Mouse (Mus musculus) bone marrow macrophage, adult 2 months (primary cell): ENCODE data around the gene Rapgef2. TPM values are rescaled to one million over a fixed set of nuclear protein-coding genes. Genes with fewer than 3 reads are reported as not detected.
A peak's percentile ranks its signal among the peaks of the same experiment; 100 is the strongest.

ENCODE experiments used
- H3K27ac ChIP-seq: 2 replicates; pipeline ENCODE4 v1.5.1; 2012; ENCODE audit warnings: low read depth, low read length; ENCODE audit not compliant: insufficient read depth
- H3K4me1 ChIP-seq: 2 replicates; pipeline ENCODE4 v1.6.1; 2012; ENCODE audit warnings: low read length; ENCODE audit not compliant: control insufficient read depth, insufficient read depth
- H3K4me3 ChIP-seq: 2 replicates; pipeline ENCODE4 v1.5.1; 2012; ENCODE audit warnings: mild to moderate bottlenecking, low read length, moderate library complexity; ENCODE audit not compliant: insufficient read depth
- CTCF ChIP-seq: IDR thresholded peaks from 2 replicates; pipeline ENCODE4 v1.5.1; 2012; ENCODE audit warnings: low read depth, mild to moderate bottlenecking, low read length, moderate library complexity
- POLR2A ChIP-seq: IDR thresholded peaks from 2 replicates; pipeline ENCODE4 v1.6.1; 2012; ENCODE audit warnings: mild to moderate bottlenecking, low read depth, low read length, borderline replicate concordance
- polyA plus RNA-seq: library from polyadenylated mRNA; stranded (reverse); fragments of >200 nt; gene quantifications from 2 replicates; pipeline ENCODE4 v1.2.4, GENCODE M21; 2012; ENCODE audit not compliant: missing spikeins, insufficient read depth, insufficient read length

The Rapgef2 gene
- polyA plus RNA-seq, 1 experiment, result 13.3 TPM

DNA sequence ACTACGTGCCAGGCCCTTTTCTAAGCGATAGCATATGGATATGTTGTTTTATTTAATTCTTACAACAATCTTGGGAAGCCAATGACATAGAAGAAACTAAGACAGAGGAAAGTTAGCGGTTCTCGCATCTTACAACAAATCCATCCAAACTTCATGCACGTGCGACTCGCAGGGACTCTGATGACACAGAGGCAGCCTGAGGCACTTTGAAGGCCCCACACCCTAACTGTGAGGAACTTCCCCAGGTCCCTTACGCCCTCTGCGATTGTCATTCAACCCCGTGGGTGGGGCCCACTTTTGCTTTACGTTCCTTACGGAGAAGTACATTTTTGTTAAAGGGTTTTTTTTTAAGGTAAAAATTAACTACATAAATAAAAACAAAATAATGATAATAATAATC is 166.3 kb downstream of the Rapgef2 start:
- TF ChIP-seq CTCF, result no peak
- no peak for TF ChIP-seq POLR2A
- no peaks in the 10 kb centered on the region for H3K4me1 ChIP-seq
- no peak overlapping the region for H3K4me3 ChIP-seq
- H3K27ac ChIP-seq, result no peak overlapping the region

DNA sequence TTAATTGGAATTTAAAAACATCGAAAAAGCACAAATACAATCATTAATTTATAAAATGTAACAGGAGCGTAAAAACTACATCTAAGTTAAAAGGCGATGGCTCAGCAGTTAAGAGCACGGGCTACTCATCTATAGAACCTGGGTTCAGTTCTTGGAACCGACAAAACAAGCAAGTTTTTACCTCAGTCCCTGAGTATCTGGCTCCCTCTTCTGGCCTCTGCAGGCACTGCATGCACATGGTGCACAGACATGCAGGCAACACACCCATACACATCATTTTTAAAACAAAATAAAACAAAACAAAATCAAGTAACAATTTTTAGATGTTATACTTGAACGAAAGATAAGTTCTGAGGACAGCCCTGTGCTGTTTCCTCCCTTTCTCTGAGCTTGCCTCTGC is 176.2 kb downstream of the Rapgef2 start:
- H3K27ac ChIP-seq, result no peak overlapping the region
- no peaks in the 10 kb centered on the region for H3K4me1 ChIP-seq
- TF ChIP-seq CTCF, result peak; percentile 34; the same call in 1 of the 2 replicates
- TF ChIP-seq POLR2A, result no peak
- H3K4me3 ChIP-seq, result no peak overlapping the region

DNA sequence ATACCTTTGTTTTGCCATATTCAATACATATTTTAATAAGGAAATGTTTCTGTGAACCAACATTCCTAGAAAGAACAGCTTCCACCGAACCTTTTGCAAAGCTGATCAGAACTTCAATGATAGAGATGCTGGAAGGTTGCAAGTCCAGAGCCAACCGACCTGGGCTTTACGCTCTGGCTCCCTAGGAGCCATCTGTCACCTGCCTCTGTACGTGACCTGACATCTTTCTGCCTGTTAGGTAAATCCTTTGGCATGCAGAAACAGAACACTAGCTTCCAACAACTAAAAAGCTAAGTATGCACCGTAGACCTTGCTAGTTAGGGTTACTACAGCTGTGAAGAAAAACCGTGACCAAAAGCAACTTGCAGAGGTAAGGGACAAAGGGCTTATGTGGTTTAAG is 178.1 kb downstream of the Rapgef2 start:
- TF ChIP-seq POLR2A, result no peak
- TF ChIP-seq CTCF, result no peak
- no peak overlapping the region for H3K27ac ChIP-seq

DNA sequence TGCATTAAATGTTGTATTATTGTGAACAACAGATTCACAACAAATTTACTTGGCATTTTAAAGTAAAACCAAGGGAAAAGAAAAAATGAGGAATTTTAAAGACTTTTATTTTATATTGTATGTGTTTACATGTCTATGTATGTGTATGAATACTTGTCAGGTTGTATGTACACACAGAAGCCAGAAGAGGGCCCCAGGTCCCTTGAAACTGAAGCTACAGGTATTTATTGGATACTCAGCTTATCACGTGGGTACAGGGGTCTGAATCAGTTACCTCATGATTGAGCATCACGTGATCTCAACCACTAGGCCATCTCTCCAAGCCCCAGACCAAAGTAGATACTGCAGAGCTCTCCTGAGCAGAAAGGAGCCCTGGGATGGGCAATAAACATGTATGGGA is 180.0 kb downstream of the Rapgef2 start:
- Histone ChIP-seq H3K4me1 (no peaks in the 10 kb centered on the region), H3K27ac (no peak overlapping the region), H3K4me3 (no peak overlapping the region)
- no peak for TF ChIP-seq CTCF
- TF ChIP-seq POLR2A, result no peak

More for the DNA sequence above, 178.1 kb downstream of the Rapgef2 start:
- Histone ChIP-seq H3K4me3 (no peak overlapping the region), H3K4me1 (no peaks in the 10 kb centered on the region)

DNA sequence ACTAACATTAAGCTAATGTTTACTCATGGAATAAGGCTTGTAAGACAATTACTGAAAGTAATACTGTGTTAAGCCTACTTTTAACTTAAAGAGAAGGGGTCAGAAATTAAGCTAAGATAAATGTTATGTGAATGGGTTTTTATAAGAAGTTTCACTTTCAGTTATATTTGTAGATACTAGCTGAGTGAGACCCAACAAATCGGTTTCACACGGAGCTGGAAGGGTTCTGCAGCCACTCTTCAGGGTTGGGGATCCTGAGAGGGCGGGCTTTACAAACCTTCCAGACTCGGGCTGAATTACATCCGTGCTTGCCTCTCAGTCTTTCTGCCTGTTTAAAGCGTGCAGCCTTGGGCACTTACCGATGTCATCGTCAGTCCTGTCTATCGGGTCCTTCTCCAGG is 182.7 kb downstream of the Rapgef2 start:
- Histone ChIP-seq H3K27ac (no peak overlapping the region), H3K4me1 (no peaks in the 10 kb centered on the region), H3K4me3 (no peak overlapping the region)
- TF ChIP-seq POLR2A, result no peak
- no peak for TF ChIP-seq CTCF

DNA sequence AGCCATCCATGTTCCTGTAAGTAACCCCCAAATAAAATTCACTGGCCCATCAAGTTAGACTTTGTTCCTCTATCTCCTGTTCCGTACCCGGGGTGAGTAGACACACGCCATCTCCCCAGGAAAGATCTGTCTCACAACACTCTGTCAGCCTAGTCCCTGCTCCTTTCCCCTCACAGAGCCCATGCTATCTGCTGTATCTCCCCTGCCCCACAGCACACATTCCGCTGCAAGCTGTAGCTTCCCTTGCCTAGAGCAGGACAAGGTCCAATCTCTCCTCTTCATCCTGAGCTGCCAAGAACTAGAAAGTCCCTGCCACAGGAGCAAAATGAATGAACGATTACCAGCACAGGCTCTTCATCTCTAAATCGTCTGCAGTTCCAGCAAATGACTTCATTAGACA is 184.6 kb downstream of the Rapgef2 start:
- H3K27ac ChIP-seq, result no peak overlapping the region
- no peak overlapping the region for H3K4me3 ChIP-seq
- H3K4me1 ChIP-seq, result no peaks in the 10 kb centered on the region
- TF ChIP-seq POLR2A (no peak), CTCF (no peak)

DNA sequence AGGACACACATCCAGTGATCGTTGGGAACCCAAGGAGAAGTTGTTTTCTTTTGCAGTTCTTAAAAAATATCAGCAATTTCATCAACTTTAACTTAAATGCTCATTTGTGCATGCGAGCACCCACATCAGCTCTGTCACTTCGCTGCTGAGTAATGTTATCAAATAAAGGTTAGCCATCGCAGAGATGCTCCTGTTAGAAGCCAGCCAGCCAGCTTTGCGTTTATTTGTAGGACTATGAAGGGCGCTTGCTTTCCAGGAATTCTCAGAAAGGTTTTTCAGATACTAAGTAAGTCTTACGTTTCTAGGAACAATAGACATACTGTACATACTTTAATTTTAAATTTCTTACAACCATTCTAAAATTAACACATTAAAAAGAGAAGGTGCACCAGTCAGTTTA is 185.5 kb downstream of the Rapgef2 start:
- TF ChIP-seq CTCF (no peak), POLR2A (no peak)
- Histone ChIP-seq H3K4me1 (no peaks in the 10 kb centered on the region), H3K27ac (no peak overlapping the region), H3K4me3 (no peak overlapping the region)

DNA sequence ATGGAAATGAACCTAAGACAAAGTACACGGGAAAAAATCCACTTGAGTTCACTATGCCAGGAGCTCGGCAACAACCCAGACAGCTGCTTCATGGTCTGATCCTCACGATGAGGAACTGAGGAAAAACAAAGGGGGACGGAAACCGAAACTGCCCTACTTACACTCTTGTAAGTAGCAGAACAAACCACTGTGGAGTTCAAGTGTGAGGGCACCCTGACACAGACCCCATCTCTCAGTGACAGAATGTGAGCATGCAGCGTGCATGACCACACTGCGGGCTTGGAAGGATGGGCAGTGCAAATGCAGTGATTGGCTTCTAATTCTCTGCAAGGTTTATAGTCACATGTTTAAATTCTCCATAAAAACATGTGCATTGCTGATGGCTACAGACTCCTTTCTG is 197.2 kb downstream of the Rapgef2 start:
- Histone ChIP-seq H3K4me3 (peak overlapping the region; percentile 5; the same call in 1 of the 2 replicates), H3K27ac (peak overlapping the region; percentile 56), H3K4me1 (peaks cover 4% of the 10 kb centered on the region)
- TF ChIP-seq POLR2A, result no peak
- no peak for TF ChIP-seq CTCF

DNA sequence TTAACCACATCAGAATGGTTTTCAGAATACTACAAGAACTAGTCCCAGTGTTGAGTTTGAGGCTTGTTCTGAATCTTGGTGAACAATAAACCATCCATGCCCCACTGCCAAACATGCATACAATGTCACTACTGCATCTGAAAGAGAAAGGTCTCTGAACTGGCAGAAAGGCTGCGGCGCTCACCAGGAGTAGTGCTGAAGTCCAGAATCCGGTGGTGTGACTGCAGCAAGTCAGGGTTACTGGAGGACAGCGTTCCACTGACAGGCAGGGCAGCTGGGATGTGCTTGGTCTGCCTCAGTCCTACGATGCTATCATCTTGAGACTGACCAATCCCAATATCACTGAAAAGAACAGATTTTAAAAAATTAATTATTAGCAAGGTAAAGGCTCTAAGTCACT is 197.9 kb downstream of the Rapgef2 start:
- no peak overlapping the region for H3K4me3 ChIP-seq
- no peak for TF ChIP-seq CTCF
- no peak for TF ChIP-seq POLR2A
- H3K4me1 ChIP-seq, result peaks cover 4% of the 10 kb centered on the region
- H3K27ac ChIP-seq, result no peak overlapping the region

DNA sequence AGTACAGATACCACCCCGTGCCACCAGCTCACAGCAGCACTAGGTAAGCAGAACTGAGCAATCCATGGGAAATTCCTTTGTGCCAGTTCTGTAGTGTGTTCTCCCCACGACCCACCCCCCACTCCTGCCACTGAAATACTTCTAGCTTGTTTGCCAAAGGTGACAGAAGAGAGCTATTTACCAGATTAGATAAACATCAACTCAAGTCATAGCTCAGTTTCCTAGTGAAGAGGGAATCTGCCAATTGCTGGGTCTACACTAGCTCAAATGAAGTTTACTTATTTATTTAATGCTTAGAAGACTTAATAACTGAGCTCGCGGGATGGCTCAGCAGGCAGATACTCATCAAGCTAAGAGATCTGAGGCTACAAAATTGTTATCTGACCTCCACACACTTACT is 200.0 kb downstream of the Rapgef2 start:
- no peak for TF ChIP-seq CTCF
- no peak for TF ChIP-seq POLR2A
- Histone ChIP-seq H3K4me3 (no peak overlapping the region), H3K4me1 (peaks cover 4% of the 10 kb centered on the region), H3K27ac (no peak overlapping the region)

DNA sequence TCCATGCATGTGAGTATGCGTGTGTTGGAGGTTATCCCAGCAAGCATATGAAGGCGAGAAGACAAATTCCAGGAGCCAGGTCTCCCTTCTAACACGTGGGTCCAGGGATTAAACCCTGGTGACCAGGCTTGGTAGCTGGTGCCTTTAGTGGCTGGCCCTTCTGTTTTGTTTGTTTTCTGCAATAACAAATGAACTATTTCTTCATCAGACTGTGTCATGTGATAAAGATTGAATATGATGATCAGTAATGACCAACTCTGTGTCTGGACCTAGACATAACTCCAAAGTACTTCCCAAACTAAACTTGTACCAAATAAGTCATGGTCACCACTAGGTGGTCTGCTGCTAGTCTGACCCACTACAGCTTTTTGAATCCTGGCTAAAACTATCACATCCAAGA is 202.4 kb downstream of the Rapgef2 start:
- H3K27ac ChIP-seq, result no peak overlapping the region
- H3K4me1 ChIP-seq, result no peaks in the 10 kb centered on the region
- no peak for TF ChIP-seq POLR2A
- no peak for TF ChIP-seq CTCF
- no peak overlapping the region for H3K4me3 ChIP-seq
